Mouse (Mus musculus) heart, embryonic 11.5 days (tissue): ENCODE measurements around the gene Litaf. TPM values are rescaled to one million over a fixed set of nuclear protein-coding genes. Genes with fewer than 3 reads are reported as not detected.

Experiments used
- ATAC-seq: fragments of 200-750 bp; cut with Nextera tagmentation; replicated peaks from 2 replicates; pipeline ENCODE4 v1.8.0; 2017; ENCODE audit warnings: moderate library complexity; ENCODE audit not compliant: insufficient number of reproducible peaks, low FRiP score, low TSS enrichment
- H3K27ac ChIP-seq: fragments of 300-500 bp; sonication (generic); 2 replicates; pipeline ENCODE4 v1.5.1; 2014; ENCODE audit warnings: mild to moderate bottlenecking, low read depth, low read length
- H3K27me3 ChIP-seq: fragments of 300-500 bp; sonication (generic); 2 replicates; pipeline ENCODE4 v1.6.1; 2014; ENCODE audit warnings: mild to moderate bottlenecking, low read length, mixed read lengths; ENCODE audit not compliant: control insufficient read depth, insufficient read depth
- H3K36me3 ChIP-seq: fragments of 300-500 bp; sonication (generic); 2 replicates; pipeline ENCODE4 v1.6.1; 2014; ENCODE audit warnings: mild to moderate bottlenecking, low read length, moderate library complexity, mixed read lengths; ENCODE audit not compliant: control insufficient read depth, insufficient read depth
- H3K4me1 ChIP-seq: fragments of 300-500 bp; sonication (generic); 2 replicates; pipeline ENCODE4 v1.6.1; 2014; ENCODE audit warnings: low read length; ENCODE audit not compliant: control insufficient read depth, insufficient read depth
- H3K4me2 ChIP-seq: fragments of 300-500 bp; sonication (generic); 2 replicates; pipeline ENCODE4 v1.6.1; 2014; ENCODE audit warnings: mild to moderate bottlenecking, moderate library complexity
- H3K4me3 ChIP-seq: fragments of 300-500 bp; sonication (generic); 2 replicates; pipeline ENCODE4 v1.5.1; 2014; ENCODE audit warnings: low read depth, low read length
- H3K9ac ChIP-seq: fragments of 300-500 bp; sonication (generic); 2 replicates; pipeline ENCODE4 v1.6.1; 2014; ENCODE audit warnings: mild to moderate bottlenecking, low read depth, low read length, moderate library complexity
- H3K9me3 ChIP-seq: fragments of 300-500 bp; sonication (generic); replicated peaks from 2 replicates; pipeline ENCODE4 v1.6.1; 2016; ENCODE audit warnings: low read length; ENCODE audit not compliant: control insufficient read depth
- WGBS: fragments of 180-500 bp; shearing (Covaris S2); extraction: QIAGEN DNeasy Blood & Tissue Kit; methylation state at CpG from one replicate; pipeline ENCODE4 v1.1.7; 2014; ENCODE audit not compliant: insufficient replicate concordance; 5-methylcytosine and 5-hydroxymethylcytosine counted together
- polyA plus RNA-seq: library from polyadenylated mRNA; unstranded; fragments of >200 nt; fragmentation: Nextera tagmentation; extraction: Ambion mirVana; gene quantifications from 2 replicates; pipeline ENCODE4 v1.2.1, GENCODE M21; 2014

Litaf gene
- polyA plus RNA-seq, 1 experiment from 2014 or later: 63.8 TPM

DNA sequence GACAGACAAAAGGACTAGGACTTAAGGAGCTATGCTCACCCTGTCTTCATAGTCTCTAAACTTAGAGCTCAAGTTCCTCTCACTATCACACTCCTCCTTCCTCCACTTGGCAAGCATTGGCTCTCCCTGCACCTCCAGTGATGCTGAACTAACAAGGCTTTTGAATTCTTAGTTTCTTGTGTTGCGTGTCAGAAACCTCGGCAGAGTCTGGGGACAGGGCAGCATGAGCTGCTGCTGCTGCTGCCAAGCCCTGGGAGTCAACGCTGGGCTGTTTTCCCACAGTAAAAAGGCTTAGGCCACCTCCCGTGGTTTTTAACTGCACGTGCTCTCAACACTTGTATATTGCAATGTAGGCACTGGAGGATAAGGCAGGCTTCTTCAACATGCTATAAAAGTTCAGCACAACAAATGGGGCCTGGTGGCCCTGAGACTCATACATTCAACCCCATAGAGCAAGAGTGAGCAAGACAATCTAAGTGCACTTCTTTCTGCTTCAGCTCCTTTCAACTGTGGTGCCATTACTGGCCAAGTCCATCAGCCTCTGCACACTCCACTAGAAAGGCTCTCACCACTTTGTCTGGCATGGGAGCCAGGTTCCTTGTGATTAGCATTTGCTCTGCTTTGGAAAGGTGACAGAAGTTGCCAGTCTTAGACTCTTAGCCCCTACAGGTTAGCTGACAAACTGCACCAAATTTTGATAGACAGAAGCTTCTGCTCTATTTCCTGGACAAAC, 21.1 kb upstream of the Litaf start:
- peaks cover 31% of the 10 kb centered on the region for H3K36me3 ChIP-seq
- WGBS: 87% methylated on average over 5 of the region's 5 CpGs
- no peaks in the 10 kb centered on the region for H3K9me3 ChIP-seq
- H3K27ac ChIP-seq: no peak overlapping the region
- no peak overlapping the region for H3K4me3 ChIP-seq
- peaks cover 3% of the 10 kb centered on the region; the same call in 1 of the 2 replicates for H3K4me1 ChIP-seq
- no peak for ATAC-seq
- no peak overlapping the region for H3K9ac ChIP-seq
- H3K4me2 ChIP-seq: no peak overlapping the region
- no peaks in the 10 kb centered on the region for H3K27me3 ChIP-seq

DNA sequence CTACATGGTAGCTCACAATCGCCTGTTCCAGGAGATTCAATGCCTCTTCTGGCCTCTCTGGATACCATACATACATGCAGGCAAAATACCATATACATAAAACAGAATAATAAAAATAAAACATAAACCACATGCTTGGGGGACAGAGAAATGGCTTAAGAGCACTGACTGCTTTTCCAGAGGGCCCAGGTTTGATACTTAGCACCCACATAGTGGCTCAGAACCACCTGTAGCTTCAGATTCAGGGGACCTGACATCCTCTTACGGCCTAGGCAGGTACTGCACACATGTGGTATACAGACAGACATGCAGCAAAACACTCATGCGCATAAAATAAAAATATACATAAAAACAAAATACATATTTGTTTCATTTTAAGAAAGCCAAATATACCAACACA, 20.3 kb upstream of the Litaf start:
- Histone ChIP-seq H3K36me3 (peaks cover 30% of the 10 kb centered on the region), H3K4me2 (no peak overlapping the region)

DNA sequence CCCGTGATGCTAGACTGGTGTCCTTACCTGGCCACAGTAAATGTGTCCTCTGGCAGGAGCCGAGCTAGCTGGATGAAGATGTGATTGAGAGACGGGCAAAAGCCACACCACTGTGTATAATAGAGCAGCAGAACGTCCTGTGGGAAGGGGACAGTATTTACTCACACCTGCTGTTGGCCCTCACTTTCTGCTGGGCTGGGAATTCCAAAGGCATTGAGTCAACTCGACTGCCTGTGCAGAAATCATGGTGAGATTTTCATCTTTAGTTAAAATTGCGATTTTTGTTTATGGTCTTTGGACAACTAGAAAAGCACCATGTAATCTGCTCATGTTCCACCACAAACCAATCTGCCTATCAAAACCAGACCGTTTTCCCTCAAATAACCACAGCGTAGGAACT, 18.2 kb upstream of the Litaf start:
- H3K4me2 ChIP-seq: no peak overlapping the region
- ATAC-seq: no peak
- no peak overlapping the region for H3K4me3 ChIP-seq
- peaks cover 34% of the 10 kb centered on the region for H3K36me3 ChIP-seq
- no peak overlapping the region for H3K9ac ChIP-seq
- no peaks in the 10 kb centered on the region for H3K27me3 ChIP-seq
- no peak overlapping the region for H3K27ac ChIP-seq
- 88% methylated on average over 8 of the region's 8 CpGs for WGBS
- no peaks in the 10 kb centered on the region for H3K9me3 ChIP-seq
- H3K4me1 ChIP-seq: no peaks in the 10 kb centered on the region

More for the DNA sequence above, 20.3 kb upstream of the Litaf start:
- ATAC-seq: no peak
- Histone ChIP-seq H3K4me3 (no peak overlapping the region), H3K27me3 (no peaks in the 10 kb centered on the region), H3K9me3 (no peaks in the 10 kb centered on the region), H3K4me1 (no peaks in the 10 kb centered on the region), H3K9ac (no peak overlapping the region), H3K27ac (no peak overlapping the region)
- WGBS: 94% methylated on average over 3 of the region's 3 CpGs

DNA sequence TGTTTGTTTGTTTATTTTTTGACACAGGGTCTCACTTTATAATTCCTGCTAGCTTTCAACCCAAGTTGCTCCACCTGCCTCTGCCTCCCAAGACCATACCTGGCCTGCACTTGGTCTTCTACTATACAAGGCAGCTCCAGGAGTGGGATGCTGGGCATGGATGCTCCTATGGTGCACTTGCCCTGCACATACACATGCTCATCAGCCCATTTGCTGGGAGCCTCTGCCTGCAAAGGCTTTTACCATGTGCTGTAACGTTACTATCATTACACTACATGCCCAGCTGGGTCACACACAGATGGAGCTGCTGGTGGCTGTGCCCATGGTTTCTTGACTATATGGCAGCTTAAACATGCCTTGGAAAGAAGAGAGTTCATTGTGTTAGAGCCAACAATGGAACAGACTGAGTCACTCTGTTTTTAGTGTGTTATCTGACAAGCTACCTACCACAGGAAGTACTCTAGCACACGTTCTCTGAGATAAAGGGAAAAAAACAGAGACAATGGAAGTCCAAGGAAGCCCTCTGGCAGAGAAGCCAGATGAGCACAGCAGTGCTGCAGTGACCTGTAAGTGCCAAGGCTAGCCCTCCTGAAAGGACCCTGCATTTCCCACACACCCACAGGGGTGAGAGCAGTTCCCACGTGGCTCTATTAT, 12.4 kb upstream of the Litaf start:
- no peaks in the 10 kb centered on the region for H3K9me3 ChIP-seq
- peaks cover 42% of the 10 kb centered on the region for H3K36me3 ChIP-seq
- H3K4me1 ChIP-seq: peaks cover 5% of the 10 kb centered on the region; the same call in 1 of the 2 replicates
- H3K4me2 ChIP-seq: no peak overlapping the region
- no peak for ATAC-seq
- WGBS: 55% methylated on average over 3 of the region's 3 CpGs
- H3K27me3 ChIP-seq: no peaks in the 10 kb centered on the region
- no peak overlapping the region for H3K27ac ChIP-seq
- no peak overlapping the region for H3K9ac ChIP-seq
- H3K4me3 ChIP-seq: no peak overlapping the region

DNA sequence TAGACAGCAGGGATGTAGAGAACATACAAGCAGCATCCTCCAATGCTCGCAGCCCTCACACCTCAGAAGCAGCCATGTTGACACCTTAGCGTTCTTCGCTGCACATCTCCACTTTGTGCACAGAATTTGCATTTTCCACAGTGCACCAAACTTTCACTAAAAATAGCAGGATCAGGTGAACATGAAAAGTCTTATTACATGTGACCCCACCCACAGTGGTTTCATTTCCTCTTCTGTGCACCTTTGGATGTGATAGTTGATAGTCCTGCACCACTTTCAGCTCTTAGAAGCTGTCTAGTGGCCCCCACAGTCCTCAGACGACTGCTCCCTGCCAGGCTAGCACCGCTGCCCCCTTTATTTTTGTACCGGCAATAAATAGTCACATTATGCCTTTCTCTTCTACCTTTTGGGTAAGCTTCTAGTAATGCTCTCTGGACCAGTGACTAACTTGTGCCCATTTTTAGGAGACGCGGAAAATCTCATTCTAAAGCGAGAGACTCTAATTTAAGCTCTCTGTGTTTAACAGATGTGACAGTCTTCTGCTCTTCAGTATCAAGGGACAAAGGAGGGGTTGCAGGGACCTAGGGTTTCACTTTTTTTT, 11.7 kb upstream of the Litaf start:
- peaks cover 38% of the 10 kb centered on the region for H3K36me3 ChIP-seq
- no peak overlapping the region for H3K4me2 ChIP-seq
- H3K27ac ChIP-seq: no peak overlapping the region
- no peak overlapping the region for H3K9ac ChIP-seq
- no peaks in the 10 kb centered on the region for H3K9me3 ChIP-seq
- no peak overlapping the region for H3K4me3 ChIP-seq
- H3K4me1 ChIP-seq: peaks cover 5% of the 10 kb centered on the region; the same call in 1 of the 2 replicates
- no peak for ATAC-seq
- H3K27me3 ChIP-seq: no peaks in the 10 kb centered on the region
- WGBS: 91% methylated on average over 9 of the region's 9 CpGs

DNA sequence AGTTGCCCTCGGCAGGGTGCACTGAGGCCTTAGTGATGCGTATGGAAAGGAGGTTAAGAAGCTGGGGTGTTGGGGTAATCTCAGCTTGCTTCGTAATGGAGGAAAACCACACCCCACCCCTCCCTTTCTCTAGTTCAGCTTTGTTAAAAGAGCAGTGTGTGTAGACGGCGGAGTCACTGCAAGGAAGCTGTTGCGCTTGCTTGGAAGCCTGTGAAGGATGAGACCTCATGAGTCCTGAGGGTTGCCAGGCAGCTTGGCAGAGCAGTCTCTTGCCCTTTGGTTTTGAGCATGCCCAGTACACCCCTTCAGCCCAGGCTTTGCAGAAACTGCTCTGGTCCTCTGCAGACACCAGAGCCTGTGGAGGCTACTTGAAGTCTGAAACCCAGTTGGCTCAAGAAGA, 7.1 kb upstream of the Litaf start:
- ATAC-seq: no peak
- Histone ChIP-seq H3K36me3 (peaks cover 26% of the 10 kb centered on the region), H3K27ac (no peak overlapping the region), H3K27me3 (no peaks in the 10 kb centered on the region), H3K9me3 (no peaks in the 10 kb centered on the region), H3K9ac (no peak overlapping the region), H3K4me1 (peaks cover 11% of the 10 kb centered on the region), H3K4me3 (no peak overlapping the region), H3K4me2 (no peak overlapping the region)
- 76% methylated on average over 6 of the region's 6 CpGs for WGBS

DNA sequence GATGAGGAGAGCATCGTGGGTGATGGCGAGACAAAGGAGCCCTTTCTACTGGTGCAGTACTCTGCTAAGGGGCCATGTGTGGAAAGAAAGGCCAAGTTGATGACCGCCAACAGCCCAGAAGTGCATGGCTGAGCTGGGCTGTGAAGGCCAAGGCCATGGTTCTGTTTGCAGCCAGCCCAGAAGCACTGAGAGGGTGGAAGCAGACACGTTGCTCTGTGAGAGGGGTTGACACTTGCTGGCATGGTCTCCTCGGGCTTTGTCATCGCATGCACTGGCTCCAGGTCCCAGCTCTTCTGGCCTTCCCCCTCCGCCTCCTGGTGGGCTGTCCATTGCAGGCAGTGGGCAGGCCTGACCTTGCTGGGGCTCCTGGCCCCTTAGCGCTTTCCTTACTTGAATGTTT, 6.5 kb upstream of the Litaf start:
- 74% methylated on average over 8 of the region's 8 CpGs for WGBS
- H3K27me3 ChIP-seq: no peaks in the 10 kb centered on the region
- no peak overlapping the region for H3K9ac ChIP-seq
- peaks cover 26% of the 10 kb centered on the region for H3K36me3 ChIP-seq
- ATAC-seq: no peak
- H3K27ac ChIP-seq: no peak overlapping the region
- peaks cover 17% of the 10 kb centered on the region for H3K4me1 ChIP-seq
- H3K4me2 ChIP-seq: no peak overlapping the region
- no peak overlapping the region for H3K4me3 ChIP-seq
- H3K9me3 ChIP-seq: no peaks in the 10 kb centered on the region

DNA sequence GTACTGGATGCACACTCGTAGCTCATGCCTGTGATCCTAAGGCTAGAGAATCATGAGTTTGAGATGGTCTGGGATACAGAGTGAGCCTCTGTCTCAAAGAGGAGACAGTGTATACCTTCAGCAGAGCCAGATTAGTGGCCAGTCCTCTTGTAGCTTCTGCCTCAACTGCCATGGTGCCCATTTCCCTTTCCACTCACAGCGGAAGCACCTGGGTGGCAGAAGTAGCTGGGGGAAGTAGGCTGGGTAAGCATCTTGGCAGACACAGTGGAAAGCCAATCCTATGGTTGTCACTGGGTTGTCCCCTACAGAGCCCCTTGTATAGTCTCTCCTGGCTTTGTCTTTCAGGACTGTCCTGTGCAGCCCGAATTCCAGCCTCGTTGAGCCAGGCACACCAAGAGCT, 5.9 kb upstream of the Litaf start:
- Histone ChIP-seq H3K4me1 (peaks cover 19% of the 10 kb centered on the region), H3K9me3 (no peaks in the 10 kb centered on the region), H3K27ac (no peak overlapping the region), H3K27me3 (no peaks in the 10 kb centered on the region), H3K4me3 (no peak overlapping the region), H3K9ac (no peak overlapping the region), H3K36me3 (peaks cover 26% of the 10 kb centered on the region), H3K4me2 (no peak overlapping the region)
- WGBS: 86% methylated on average over 4 of the region's 4 CpGs
- ATAC-seq: no peak
